Mouse (Mus musculus): Measurements from ENCODE around the gene Usp1. TPM values are rescaled to one million over a fixed set of nuclear protein-coding genes. Genes with fewer than 3 reads are reported as not detected.
"Not testable (repeated sequence)": the region's sequence is repeated elsewhere in the genome, so short reads cannot be mapped to it uniquely, and the experiment has no call there.

The Usp1 gene
- total and polyA plus RNA-seq, 2 experiments from 2014 or later: 16.6 to 34.1 TPM

GRCm38 (mm10) chr4:98978693-98979092 lies 55.1 kb downstream of the Usp1 start:
- ATAC-seq (no peak), DNase-seq (no peak)
- H3K4me3 ChIP-seq (ENCODE audit: low read depth, low read length): no peak overlapping the region
- TF ChIP-seq CTCF (IDR thresholded peaks at IDR 0.05; ENCODE audit: low read depth): no peak
- H3K4me2 ChIP-seq (ENCODE audit: low read depth): no peak overlapping the region
- H3K9me3 ChIP-seq (ENCODE audit: low read length): no peaks in the 10 kb centered on the region
- no peaks in the 10 kb centered on the region for H3K4me1 ChIP-seq (ENCODE audit: insufficient read depth)
- H3K36me3 ChIP-seq (ENCODE audit: insufficient read depth): peaks cover 23% of the 10 kb centered on the region
- WGBS: 90% methylated on average over 2 of the region's 2 CpGs
- no peaks in the 10 kb centered on the region for H3K27me3 ChIP-seq (ENCODE audit: insufficient read depth, low read length)
- H3K9ac ChIP-seq: no peak overlapping the region
- H3K27ac ChIP-seq (ENCODE audit: low read depth, low read length): no peak overlapping the region

- DNase-seq; H3K4me2 ChIP-seq (ENCODE audit: low read depth); H3K9me3 ChIP-seq (ENCODE audit: low read length); H3K4me1 ChIP-seq (ENCODE audit: insufficient read depth); H3K27ac ChIP-seq (ENCODE audit: low read depth, low read length); H3K27me3 ChIP-seq (ENCODE audit: insufficient read depth, low read length); H3K4me3 ChIP-seq (ENCODE audit: low read depth, low read length); ATAC-seq; H3K9ac ChIP-seq: not testable (repeated sequence)
- peaks cover 26% of the 10 kb centered on the region for H3K36me3 ChIP-seq (ENCODE audit: insufficient read depth)
- 96% methylated on average over 3 of the region's 3 CpGs for WGBS
Measured at GRCm38 (mm10) chr4:98979976-98980375, 56.4 kb downstream of the Usp1 start.

- H3K9me3 ChIP-seq (ENCODE audit: low read length): no peaks in the 10 kb centered on the region
- no peak for DNase-seq
- H3K27ac ChIP-seq (ENCODE audit: low read depth, low read length): no peak overlapping the region
- H3K9ac ChIP-seq: no peak overlapping the region
- no peak overlapping the region for H3K4me3 ChIP-seq (ENCODE audit: low read depth, low read length)
- peaks cover 37% of the 10 kb centered on the region for H3K36me3 ChIP-seq (ENCODE audit: insufficient read depth)
- no peak for TF ChIP-seq CTCF (IDR thresholded peaks at IDR 0.05; ENCODE audit: low read depth)
- WGBS: 96% methylated on average over 8 of the region's 8 CpGs
- H3K4me2 ChIP-seq (ENCODE audit: low read depth): no peak overlapping the region
- H3K27me3 ChIP-seq (ENCODE audit: insufficient read depth, low read length): no peaks in the 10 kb centered on the region
- no peaks in the 10 kb centered on the region for H3K4me1 ChIP-seq (ENCODE audit: insufficient read depth)
- ATAC-seq: no peak
Measured at GRCm38 (mm10) chr4:98984701-98985100, 61.1 kb downstream of the Usp1 start.

Other genes with a start within 250 kb of the Usp1 start
- gene L1td1, start 197.1 kb upstream of the Usp1 start, total RNA-seq (2014; rRNA removed): not detected in 2 replicates
- 0.05 TPM in 1 of 2 replicates, not detected in the other for gene L1td1, start 197.1 kb upstream of the Usp1 start, polyA plus RNA-seq (2015; fragmentation: Nextera tagmentation; extraction: Ambion mirVana)
- 1.5 and 1.9 TPM in 2 replicates for gene Kank4, start 106.3 kb upstream of the Usp1 start, total RNA-seq (2014; rRNA removed)
- gene Kank4, start 106.3 kb upstream of the Usp1 start, polyA plus RNA-seq (2015; fragmentation: Nextera tagmentation; extraction: Ambion mirVana): 0.17 and 0.20 TPM in 2 replicates
- not detected in 2 replicates for gene I0C0044D17Rik, start 100.0 kb upstream of the Usp1 start, total RNA-seq (2014; rRNA removed)
- gene I0C0044D17Rik, start 100.0 kb upstream of the Usp1 start, polyA plus RNA-seq (2015; fragmentation: Nextera tagmentation; extraction: Ambion mirVana): not detected in 2 replicates
- not detected in 2 replicates for gene Angptl3, start 107.1 kb downstream of the Usp1 start, total RNA-seq (2014; rRNA removed)
- 0.21 and 0.54 TPM in 2 replicates for gene Angptl3, start 107.1 kb downstream of the Usp1 start, polyA plus RNA-seq (2015; fragmentation: Nextera tagmentation; extraction: Ambion mirVana)
- 101 and 108 TPM in 2 replicates for gene Dock7, start 197.1 kb downstream of the Usp1 start, total RNA-seq (2014; rRNA removed)
- gene Dock7, start 197.1 kb downstream of the Usp1 start, polyA plus RNA-seq (2015; fragmentation: Nextera tagmentation; extraction: Ambion mirVana): 28.2 and 34.1 TPM in 2 replicates